Mouse (Mus musculus) limb, embryonic 13.5 days (tissue): ENCODE results near the gene Vps41. TPM values are rescaled to one million over a fixed set of nuclear protein-coding genes. Genes with fewer than 3 reads are reported as not detected.

Source experiments
- ATAC-seq: fragments of 200-750 bp; cut with Nextera tagmentation; 2 replicates; pipeline ENCODE4 v1.8.0; 2017; ENCODE audit warnings: low read depth, moderate number of reproducible peaks, moderate TSS enrichment; ENCODE audit not compliant: low FRiP score
- H3K27ac ChIP-seq: fragments of 300-500 bp; sonication (generic); 2 replicates; pipeline ENCODE4 v1.5.1; 2015; ENCODE audit warnings: inconsistent platforms, mild to moderate bottlenecking, moderate library complexity
- H3K27me3 ChIP-seq: fragments of 300-500 bp; sonication (generic); 2 replicates; pipeline ENCODE4 v1.6.1; 2015; ENCODE audit warnings: mild to moderate bottlenecking, inconsistent platforms
- H3K36me3 ChIP-seq: fragments of 300-500 bp; sonication (generic); 2 replicates; pipeline ENCODE4 v1.6.1; 2015; ENCODE audit warnings: inconsistent platforms, mild to moderate bottlenecking, moderate library complexity
- H3K4me1 ChIP-seq: fragments of 300-500 bp; sonication (generic); 2 replicates; pipeline ENCODE4 v1.6.1; 2015; ENCODE audit warnings: inconsistent platforms
- H3K4me2 ChIP-seq: fragments of 300-500 bp; sonication (generic); replicated peaks from 2 replicates; pipeline ENCODE4 v1.6.1; 2015; ENCODE audit warnings: inconsistent platforms, mild to moderate bottlenecking, moderate library complexity
- H3K4me3 ChIP-seq: fragments of 300-500 bp; sonication (generic); 2 replicates; pipeline ENCODE4 v1.5.1; 2015; ENCODE audit warnings: moderate library complexity, mild to moderate bottlenecking, inconsistent platforms
- H3K9ac ChIP-seq: fragments of 300-500 bp; sonication (generic); 2 replicates; pipeline ENCODE4 v1.6.1; 2015; ENCODE audit warnings: mild to moderate bottlenecking, inconsistent platforms
- H3K9me3 ChIP-seq: fragments of 300-500 bp; sonication (generic); 2 replicates; pipeline ENCODE4 v1.6.1; 2016; ENCODE audit warnings: inconsistent platforms
- WGBS: fragments of 180-500 bp; shearing (Covaris S2); methylation state at CpG from one replicate; pipeline ENCODE4 v1.1.7; 2015; 5-methylcytosine and 5-hydroxymethylcytosine counted together
- polyA plus RNA-seq: library from polyadenylated mRNA; unstranded; fragments of >200 nt; fragmentation: Nextera tagmentation; extraction: Ambion mirVana; gene quantifications from 2 replicates; pipeline ENCODE4 v1.2.1, GENCODE M21; 2015

Gene Vps41
- polyA plus RNA-seq, 1 experiment from 2014 or later: 71.0 TPM

DNA sequence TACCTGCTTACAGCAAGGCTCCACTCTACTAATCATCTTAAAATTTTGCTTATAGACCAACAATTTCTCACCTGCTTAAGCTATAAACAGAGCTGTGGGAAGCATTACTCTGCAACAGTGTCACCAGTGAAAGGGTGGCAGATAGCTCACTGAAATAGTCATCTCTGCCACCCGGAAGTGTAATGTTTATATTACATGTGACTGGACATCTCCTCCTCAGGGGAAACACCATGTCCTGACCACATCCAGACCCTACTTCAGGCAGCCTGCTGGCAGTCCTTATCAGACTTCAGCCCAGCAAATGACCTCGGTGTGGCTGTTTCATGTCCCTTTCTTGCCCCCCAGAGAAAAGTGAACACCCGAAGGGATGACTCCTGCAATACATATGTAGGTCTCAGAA, 130.3 kb downstream of the Vps41 start:
- no peak overlapping the region for H3K9ac ChIP-seq
- no peaks in the 10 kb centered on the region for H3K27me3 ChIP-seq
- 87% methylated on average over 3 of the region's 3 CpGs for WGBS
- no peak overlapping the region for H3K27ac ChIP-seq
- no peak for ATAC-seq
- no peaks in the 10 kb centered on the region for H3K4me1 ChIP-seq
- H3K4me2 ChIP-seq: no peak overlapping the region
- peaks cover 33% of the 10 kb centered on the region for H3K36me3 ChIP-seq
- H3K9me3 ChIP-seq: no peaks in the 10 kb centered on the region
- no peak overlapping the region for H3K4me3 ChIP-seq

- no peak for ATAC-seq
- Histone ChIP-seq H3K27me3 (no peaks in the 10 kb centered on the region), H3K4me1 (no peaks in the 10 kb centered on the region), H3K9me3 (no peaks in the 10 kb centered on the region), H3K4me3 (no peak overlapping the region), H3K4me2 (no peak overlapping the region), H3K9ac (no peak overlapping the region), H3K36me3 (peaks cover 37% of the 10 kb centered on the region), H3K27ac (no peak overlapping the region)
These were observed 132.5 kb downstream of the Vps41 start for GRCm38 (mm10) chr13:18849563-18849962.

DNA sequence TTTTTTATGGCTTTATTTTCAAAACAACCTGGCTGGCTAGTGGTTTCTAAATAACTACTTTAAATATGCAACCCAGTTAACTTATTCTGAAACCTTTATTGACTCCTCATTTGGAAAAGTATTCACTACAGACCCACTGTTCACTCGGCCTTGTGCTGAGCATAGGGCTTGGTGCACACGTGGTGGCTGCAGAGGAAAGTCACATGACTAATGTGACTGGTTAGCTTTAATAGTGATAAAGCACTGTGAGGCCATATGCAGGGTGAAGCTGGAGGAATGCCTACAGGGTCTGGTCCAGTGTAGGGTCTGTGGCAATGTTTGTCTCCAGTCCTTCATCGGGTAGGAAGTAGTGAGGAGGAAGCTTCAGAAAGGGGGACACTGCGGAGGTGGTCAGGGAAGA, 134.1 kb downstream of the Vps41 start:
- Histone ChIP-seq H3K9ac (no peak overlapping the region), H3K27ac (no peak overlapping the region), H3K4me2 (no peak overlapping the region), H3K4me1 (no peaks in the 10 kb centered on the region), H3K36me3 (peaks cover 30% of the 10 kb centered on the region), H3K4me3 (no peak overlapping the region), H3K27me3 (no peaks in the 10 kb centered on the region), H3K9me3 (no peaks in the 10 kb centered on the region)
- 55% methylated on average over 4 of the region's 4 CpGs for WGBS
- no peak for ATAC-seq

DNA sequence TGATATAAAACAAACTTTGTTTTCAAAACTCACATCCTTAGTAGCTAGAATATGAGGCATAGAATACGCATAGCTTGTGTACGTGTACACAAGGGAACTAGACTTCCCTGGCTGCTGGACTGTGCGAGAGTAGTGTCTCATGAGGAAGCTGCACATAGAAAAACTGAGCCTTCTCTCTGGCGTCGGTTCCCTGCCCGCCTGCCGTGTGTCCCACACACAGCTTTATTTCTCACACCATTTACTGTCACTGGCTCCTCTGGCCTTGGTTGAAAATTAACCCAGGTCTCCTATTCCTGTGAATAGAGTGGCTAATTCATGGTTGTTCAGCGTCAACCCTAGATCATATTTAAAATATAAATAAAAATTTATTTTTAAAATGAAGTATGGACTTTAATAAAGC, 135.6 kb downstream of the Vps41 start:
- ATAC-seq: no peak
- Histone ChIP-seq H3K9me3 (no peaks in the 10 kb centered on the region), H3K4me1 (no peaks in the 10 kb centered on the region), H3K36me3 (peaks cover 23% of the 10 kb centered on the region), H3K4me2 (no peak overlapping the region), H3K27ac (no peak overlapping the region), H3K27me3 (no peaks in the 10 kb centered on the region), H3K9ac (no peak overlapping the region), H3K4me3 (no peak overlapping the region)
- 85% methylated on average over 8 of the region's 8 CpGs for WGBS

- Histone ChIP-seq H3K9me3 (no peaks in the 10 kb centered on the region), H3K4me3 (no peak overlapping the region), H3K4me2 (no peak overlapping the region), H3K9ac (no peak overlapping the region), H3K4me1 (no peaks in the 10 kb centered on the region), H3K27me3 (no peaks in the 10 kb centered on the region), H3K27ac (no peak overlapping the region), H3K36me3 (peaks cover 14% of the 10 kb centered on the region; the same call in 1 of the 2 replicates)
- ATAC-seq: no peak
- WGBS: 86% methylated on average over 8 of the region's 8 CpGs
These were observed 139.1 kb downstream of the Vps41 start for GRCm38 (mm10) chr13:18856026-18856802.

- H3K27me3 ChIP-seq: no peaks in the 10 kb centered on the region
- no peak for ATAC-seq
- 73% methylated on average over 4 of the region's 4 CpGs for WGBS
- H3K9me3 ChIP-seq: no peaks in the 10 kb centered on the region
- no peak overlapping the region for H3K4me3 ChIP-seq
- no peaks in the 10 kb centered on the region for H3K4me1 ChIP-seq
- peaks cover 27% of the 10 kb centered on the region; the same call in 1 of the 2 replicates for H3K36me3 ChIP-seq
- no peak overlapping the region for H3K27ac ChIP-seq
- H3K9ac ChIP-seq: no peak overlapping the region
- H3K4me2 ChIP-seq: no peak overlapping the region
These were observed 141.1 kb downstream of the Vps41 start for GRCm38 (mm10) chr13:18858183-18858582.

DNA sequence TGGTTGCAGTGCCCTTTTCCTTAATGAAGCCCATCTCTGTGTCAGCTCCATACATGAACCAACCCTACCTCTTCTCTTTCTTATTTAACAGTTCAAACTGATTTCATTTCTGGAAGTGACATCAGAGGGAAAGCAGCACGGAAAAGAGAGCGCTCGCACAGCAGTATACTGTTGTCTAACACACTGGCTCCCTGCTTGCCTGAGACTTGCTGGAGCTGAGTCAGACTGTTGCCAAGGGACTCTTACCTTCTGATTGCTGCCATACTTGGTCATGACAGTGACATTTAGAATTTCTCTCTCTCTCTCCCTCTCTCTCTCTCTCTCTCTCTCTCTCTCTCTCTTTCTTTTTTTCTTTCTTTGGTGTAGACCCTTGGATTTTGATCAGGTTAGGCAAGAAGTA, 142.3 kb downstream of the Vps41 start:
- Histone ChIP-seq H3K27ac (no peak overlapping the region), H3K9ac (no peak overlapping the region), H3K4me1 (no peaks in the 10 kb centered on the region), H3K4me3 (no peak overlapping the region), H3K36me3 (peaks cover 30% of the 10 kb centered on the region; the same call in 1 of the 2 replicates), H3K27me3 (no peaks in the 10 kb centered on the region), H3K9me3 (no peaks in the 10 kb centered on the region), H3K4me2 (no peak overlapping the region)
- WGBS: 83% methylated on average over 3 of the region's 3 CpGs
- no peak for ATAC-seq

DNA sequence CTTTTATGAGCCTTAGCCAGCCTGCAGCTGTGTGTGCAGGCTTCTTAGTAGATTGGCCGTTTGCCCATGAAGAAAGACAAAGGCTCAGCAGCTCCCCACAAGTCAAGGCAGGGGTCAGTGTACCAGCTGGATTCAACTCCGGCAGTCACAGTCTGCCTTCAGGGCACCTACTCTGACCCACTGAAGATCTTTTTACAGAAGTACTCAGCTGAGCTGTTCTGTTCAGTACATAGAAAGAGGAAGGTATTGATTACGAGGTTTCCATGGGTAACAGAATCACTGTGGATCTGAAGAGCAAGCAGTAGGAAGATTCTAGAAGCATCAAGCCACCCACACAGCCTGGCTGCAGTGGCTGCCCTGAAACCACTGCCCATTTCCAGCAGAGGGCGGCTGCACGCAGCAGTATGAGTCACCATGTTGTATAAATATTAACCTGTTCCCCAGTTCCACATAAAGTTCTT, 151.0 kb downstream of the Vps41 start:
- Histone ChIP-seq H3K4me3 (no peak overlapping the region), H3K9me3 (no peaks in the 10 kb centered on the region), H3K4me1 (peaks cover 18% of the 10 kb centered on the region), H3K4me2 (no peak overlapping the region), H3K36me3 (peaks cover 20% of the 10 kb centered on the region), H3K27me3 (no peaks in the 10 kb centered on the region), H3K9ac (no peak overlapping the region), H3K27ac (peak overlapping the region; percentile 61; the same call in 1 of the 2 replicates)
- 19% methylated on average over 5 of the region's 5 CpGs for WGBS
- ATAC-seq: peak; percentile 89

GRCm38 (mm10) chr13:18868825-18869224, 151.7 kb downstream of the Vps41 start:
- no peak overlapping the region for H3K4me3 ChIP-seq
- no peak overlapping the region for H3K9ac ChIP-seq
- no peak for ATAC-seq
- no peak overlapping the region for H3K4me2 ChIP-seq
- H3K4me1 ChIP-seq: peaks cover 18% of the 10 kb centered on the region
- H3K27me3 ChIP-seq: no peaks in the 10 kb centered on the region
- WGBS: 84% methylated on average over 5 of the region's 5 CpGs
- H3K27ac ChIP-seq: no peak overlapping the region
- peaks cover 12% of the 10 kb centered on the region for H3K36me3 ChIP-seq
- H3K9me3 ChIP-seq: no peaks in the 10 kb centered on the region

DNA sequence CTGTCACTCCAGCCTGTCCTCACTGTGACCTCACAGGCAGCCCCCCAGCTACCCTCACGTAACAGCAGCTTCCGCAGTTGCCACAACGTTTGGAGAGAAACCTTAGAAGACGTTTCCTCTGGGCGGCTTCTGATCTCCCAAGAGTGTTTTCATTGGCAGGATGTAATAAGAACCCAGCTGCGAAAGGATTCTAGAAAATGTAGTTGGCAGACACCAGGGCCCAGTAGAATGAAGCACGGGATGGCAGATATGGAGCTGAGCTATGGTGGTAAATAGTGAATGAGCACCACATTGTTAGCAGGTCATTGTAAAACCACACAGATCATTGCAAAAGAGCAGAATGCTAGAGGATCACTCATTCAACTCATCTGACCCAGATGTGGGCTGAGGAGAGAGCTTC, 158.2 kb downstream of the Vps41 start:
- H3K4me2 ChIP-seq: no peak overlapping the region

DNA sequence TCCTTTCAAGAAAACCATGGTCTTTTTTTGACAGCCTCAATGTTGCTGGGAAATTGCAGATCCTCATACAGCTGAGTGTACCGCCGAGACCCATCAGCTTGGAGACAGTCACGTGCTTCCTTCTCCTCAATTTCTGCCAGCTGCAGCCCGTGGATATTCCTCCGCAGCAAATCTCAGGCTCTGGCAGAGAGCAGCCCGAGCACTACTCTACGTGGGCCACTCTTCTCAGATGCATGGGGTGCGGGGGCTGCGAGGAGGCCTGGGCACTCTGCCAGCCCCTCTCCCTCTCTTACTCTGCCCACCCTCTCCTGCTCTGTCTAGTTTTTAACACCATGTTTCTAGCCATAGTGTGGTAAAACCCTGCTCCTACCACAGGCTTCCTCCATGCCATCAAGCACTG, 175.8 kb downstream of the Vps41 start:
- H3K4me2 ChIP-seq: peak overlapping the region; percentile 14; the same call in 1 of the 2 replicates
- peaks cover 9% of the 10 kb centered on the region for H3K4me1 ChIP-seq
- peak; percentile 81 for ATAC-seq
- H3K36me3 ChIP-seq: no peaks in the 10 kb centered on the region
- WGBS: 55% methylated on average over 9 of the region's 9 CpGs
- no peak overlapping the region for H3K9ac ChIP-seq
- H3K27me3 ChIP-seq: no peaks in the 10 kb centered on the region
- H3K9me3 ChIP-seq: no peaks in the 10 kb centered on the region
- no peak overlapping the region for H3K27ac ChIP-seq
- no peak overlapping the region for H3K4me3 ChIP-seq

More for the DNA sequence above, 158.2 kb downstream of the Vps41 start:
- peaks cover 11% of the 10 kb centered on the region for H3K4me1 ChIP-seq
- 21% methylated on average over 7 of the region's 7 CpGs for WGBS
- no peaks in the 10 kb centered on the region for H3K27me3 ChIP-seq
- no peak overlapping the region for H3K27ac ChIP-seq
- H3K4me3 ChIP-seq: no peak overlapping the region
- no peak overlapping the region for H3K9ac ChIP-seq
- H3K9me3 ChIP-seq: no peaks in the 10 kb centered on the region
- no peaks in the 10 kb centered on the region for H3K36me3 ChIP-seq
- 0 out of 2 replicates have a peak, but pooled peaks have one; percentile 20 for ATAC-seq

- 84% methylated on average over 3 of the region's 3 CpGs for WGBS
- Histone ChIP-seq H3K4me2 (no peak overlapping the region), H3K36me3 (no peaks in the 10 kb centered on the region)
These were observed 179.7 kb downstream of the Vps41 start for GRCm38 (mm10) chr13:18896789-18897188.

GRCm38 (mm10) chr13:18903623-18904022, 186.5 kb downstream of the Vps41 start:
- 84% methylated on average over 6 of the region's 6 CpGs for WGBS
- ATAC-seq: no peak

More at GRCm38 (mm10) chr13:18896789-18897188, 179.7 kb downstream of the Vps41 start:
- no peak overlapping the region for H3K4me3 ChIP-seq
- H3K27ac ChIP-seq: no peak overlapping the region
- H3K9me3 ChIP-seq: no peaks in the 10 kb centered on the region
- no peak overlapping the region for H3K9ac ChIP-seq
- no peak for ATAC-seq
- peaks cover 9% of the 10 kb centered on the region for H3K4me1 ChIP-seq
- H3K27me3 ChIP-seq: no peaks in the 10 kb centered on the region

More at GRCm38 (mm10) chr13:18903623-18904022, 186.5 kb downstream of the Vps41 start:
- Histone ChIP-seq H3K27me3 (no peaks in the 10 kb centered on the region), H3K9me3 (no peaks in the 10 kb centered on the region), H3K4me3 (no peak overlapping the region), H3K36me3 (no peaks in the 10 kb centered on the region), H3K9ac (no peak overlapping the region), H3K27ac (no peak overlapping the region), H3K4me1 (no peaks in the 10 kb centered on the region), H3K4me2 (no peak overlapping the region)
